Mouse (Mus musculus): ENCODE results near the gene Gm14226.
"Not testable (repeated sequence)": the region's sequence is repeated elsewhere in the genome, so short reads cannot be mapped to it uniquely, and the experiment has no call there.

Gm14226 gene

DNA sequence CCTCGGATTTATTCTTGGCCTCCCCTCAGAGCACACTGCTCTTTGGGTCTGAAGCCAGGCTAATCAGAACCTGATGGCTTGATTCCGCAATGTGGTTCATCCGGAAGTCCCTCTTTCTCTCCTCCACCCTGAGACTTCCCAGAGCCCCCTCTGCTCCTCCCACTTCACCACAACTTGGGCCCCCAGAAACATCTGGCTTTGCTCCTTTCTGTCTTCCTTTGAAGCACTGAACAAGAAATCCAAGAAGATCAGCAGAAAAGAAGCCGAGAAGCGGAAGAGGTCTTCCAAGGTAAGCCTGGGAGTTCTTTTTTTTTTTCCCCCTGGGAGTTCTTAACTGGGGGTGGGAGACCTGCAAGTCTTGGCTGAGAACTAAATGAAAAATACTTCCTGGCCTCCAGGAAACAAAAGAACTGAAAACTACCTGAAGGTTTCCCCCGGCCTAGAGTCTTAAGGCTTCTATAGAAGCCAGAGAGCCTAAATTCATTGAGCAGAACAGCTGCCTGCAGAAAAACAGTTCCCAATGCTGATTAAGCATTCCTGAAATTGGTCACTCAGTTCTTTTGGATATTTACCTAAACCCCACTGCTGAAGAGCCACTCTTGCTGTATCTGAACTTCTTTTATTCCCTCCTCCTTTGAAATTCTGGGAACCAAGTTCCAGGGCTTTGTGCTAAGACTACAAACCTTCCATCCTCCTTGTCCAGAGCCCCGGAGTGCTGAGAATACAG, 29.5 kb downstream of the Gm14226 start:
- no peak for DNase-seq (ENCODE audit: low read depth, low spot score)

DNA sequence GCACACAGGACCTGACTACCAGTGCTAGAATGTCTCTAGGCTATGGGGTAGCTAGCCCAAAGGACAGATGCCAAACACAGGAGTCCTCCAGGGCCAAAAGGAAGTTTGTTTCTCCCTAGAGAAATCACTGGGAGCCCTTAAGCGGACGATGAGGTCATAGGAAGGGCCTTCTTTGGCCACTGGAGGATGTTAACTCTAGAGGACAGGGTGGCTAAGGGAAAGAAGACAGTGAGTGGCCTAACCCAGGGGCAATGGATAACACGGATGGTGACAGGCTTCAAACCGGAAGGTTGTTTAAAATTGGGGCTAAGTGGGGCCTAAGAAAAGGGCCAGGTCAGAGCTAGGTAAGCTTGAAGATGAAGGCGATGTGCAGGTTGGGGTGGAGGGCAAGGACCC, 32.0 kb downstream of the Gm14226 start:
- no peak for DNase-seq (ENCODE audit: low read depth, low spot score)

DNA sequence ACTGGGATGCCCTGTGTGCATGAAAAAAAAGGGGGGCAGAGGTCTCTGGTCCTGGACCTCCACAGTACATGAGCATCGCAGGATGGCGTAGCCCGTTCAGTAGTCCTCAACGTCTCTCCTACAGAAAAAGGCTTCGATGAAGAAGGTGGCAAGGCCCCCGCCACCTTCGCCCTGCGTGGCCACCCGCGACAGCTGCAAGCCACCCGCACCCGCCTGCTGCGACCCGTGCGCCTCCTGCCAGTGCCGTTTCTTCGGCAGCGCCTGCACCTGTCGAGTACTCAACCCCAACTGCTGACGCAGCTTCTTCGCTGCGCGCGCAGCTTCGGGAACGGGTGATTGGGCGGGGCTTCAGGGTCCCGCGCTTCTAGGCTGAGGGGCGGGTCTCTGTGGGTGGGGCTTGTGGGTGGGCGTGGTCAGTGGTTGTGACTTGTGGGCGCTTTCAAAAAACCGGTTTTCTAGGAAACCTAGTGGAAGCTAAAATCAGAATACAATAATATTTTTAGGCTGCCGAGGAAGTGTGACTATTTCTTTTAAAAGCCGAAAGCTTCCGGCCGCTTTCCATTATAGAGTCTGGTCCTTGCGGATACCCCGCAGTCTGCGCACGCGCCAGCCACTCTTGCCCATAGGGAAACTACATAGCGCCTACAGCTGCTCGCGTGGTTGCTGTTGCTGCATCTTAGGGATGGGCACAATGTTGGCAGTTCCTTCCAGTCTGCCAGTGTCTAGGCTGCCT, 32.6 kb downstream of the Gm14226 start:
- peak; percentile 94 for DNase-seq (ENCODE audit: low read depth, low spot score)

DNA sequence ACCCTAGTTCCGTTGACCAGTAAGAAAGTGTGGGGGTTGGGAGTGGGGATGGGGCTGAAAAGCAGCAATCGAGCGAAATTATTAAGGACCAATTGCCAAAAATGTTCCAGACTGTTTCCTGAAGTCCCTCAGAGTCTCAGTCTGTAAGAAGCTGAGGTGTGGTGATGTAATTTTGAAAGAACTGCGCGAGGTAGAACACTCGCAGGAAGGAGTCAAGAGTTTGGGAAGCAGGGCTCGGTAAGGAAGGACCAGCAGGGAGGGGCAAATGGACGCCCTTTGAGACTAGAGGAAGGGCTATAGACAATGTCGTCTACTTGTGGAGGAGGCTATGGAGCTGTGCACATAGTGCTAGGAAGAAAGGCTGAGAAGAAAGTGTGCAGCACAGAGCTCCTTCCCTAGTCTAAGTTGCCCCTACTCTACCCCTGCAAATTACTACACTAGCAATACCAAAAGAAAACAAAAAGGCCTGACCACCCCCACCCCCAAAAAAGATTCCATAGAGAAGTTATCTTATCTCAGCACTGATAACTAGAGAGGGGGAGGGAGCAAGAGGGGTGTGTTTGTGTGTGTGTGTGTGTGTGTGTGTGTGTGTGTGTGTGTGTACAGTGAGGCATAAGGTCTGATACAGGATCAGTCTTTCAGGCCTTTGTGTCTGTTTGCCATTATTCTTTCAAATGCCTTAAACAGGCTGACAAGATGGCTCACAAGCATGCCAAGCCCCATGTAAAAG, 33.7 kb downstream of the Gm14226 start:
- peak; percentile 54 for DNase-seq (ENCODE audit: low read depth, low spot score)

DNA sequence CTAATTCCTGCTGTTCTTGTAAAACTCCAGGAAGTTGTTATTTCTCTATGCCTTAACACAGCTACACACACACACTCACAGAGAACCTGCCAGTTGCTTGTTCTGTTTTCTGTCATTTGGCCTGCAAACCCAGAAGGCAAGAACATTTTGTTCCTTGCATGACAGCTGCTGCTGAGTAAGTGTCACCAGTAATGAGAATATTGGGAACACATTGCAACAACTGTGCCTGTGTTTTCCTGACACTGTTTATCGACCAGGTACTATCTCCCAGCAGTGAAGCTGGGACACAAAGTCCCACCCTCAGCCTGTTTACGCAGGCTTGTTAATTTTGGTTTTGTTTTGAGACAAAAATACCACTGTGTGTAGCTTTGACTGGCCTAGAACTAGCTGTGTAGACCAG, 34.6 kb downstream of the Gm14226 start:
- DNase-seq (ENCODE audit: low read depth, low spot score), result no peak

DNA sequence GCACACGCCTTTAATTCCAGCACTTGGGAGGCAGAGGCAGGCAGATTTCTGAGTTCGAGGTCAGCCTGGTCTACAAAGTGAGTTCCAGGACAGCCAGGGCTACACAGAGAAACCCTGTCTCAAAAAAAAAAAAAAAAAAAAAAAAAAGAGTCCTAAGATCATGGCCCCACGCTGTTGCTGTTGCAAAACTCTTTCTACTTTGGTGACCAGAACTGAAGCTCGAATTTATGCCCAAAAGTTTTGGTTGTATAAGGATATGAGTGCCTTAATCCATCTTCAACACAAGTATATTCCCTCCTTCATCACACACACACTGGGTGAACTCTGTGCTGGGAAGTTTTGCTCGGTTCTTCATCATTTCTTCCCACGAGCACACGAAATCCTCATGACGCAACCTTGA, 35.4 kb downstream of the Gm14226 start:
- DNase-seq (ENCODE audit: low read depth, low spot score), result not testable (repeated sequence)

DNA sequence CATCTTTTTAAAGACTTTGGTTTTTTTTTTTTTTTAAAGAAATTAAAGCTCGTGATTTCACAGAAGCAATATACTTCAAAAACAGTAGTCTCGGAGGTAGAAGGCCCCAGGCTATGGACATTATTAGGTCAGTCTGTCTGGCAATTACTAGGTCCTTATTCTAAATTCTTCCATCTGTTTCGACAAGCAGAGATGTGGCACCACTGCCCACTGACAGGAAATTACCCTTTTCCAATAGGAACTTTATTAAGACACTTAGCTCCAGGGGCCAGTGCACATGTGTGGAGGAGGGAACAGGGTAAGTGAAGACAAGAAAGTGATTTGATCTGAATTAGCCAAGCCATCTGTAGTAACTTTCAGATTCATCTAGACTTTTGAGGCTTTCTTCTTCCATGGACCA, 36.6 kb downstream of the Gm14226 start:
- DNase-seq (ENCODE audit: low read depth, low spot score), result no peak

DNA sequence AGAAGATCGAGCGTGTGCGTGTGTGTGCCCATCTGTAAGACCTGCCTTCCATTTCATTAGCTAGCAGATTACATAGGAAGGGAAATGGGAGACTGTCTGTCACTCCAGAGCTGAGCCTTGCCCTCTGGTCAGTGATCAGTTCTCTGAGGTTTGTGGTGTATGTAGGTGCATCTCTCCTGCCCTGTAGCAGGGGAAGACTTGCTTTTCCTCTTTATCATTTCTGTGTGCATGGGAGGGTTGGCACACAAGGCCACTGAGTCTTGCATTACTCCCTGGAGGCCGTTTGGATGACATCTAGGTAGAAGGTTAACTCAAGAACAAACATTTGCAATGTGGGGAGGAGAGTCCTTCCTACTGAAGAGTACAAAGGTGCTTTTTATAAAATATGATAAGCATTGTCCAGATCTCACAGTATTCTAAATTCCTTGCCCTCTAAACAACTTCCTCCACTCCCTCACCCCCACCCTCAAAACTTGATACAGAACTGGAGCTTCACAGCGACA, 38.1 kb downstream of the Gm14226 start:
- no peak for DNase-seq (ENCODE audit: low read depth, low spot score)

DNA sequence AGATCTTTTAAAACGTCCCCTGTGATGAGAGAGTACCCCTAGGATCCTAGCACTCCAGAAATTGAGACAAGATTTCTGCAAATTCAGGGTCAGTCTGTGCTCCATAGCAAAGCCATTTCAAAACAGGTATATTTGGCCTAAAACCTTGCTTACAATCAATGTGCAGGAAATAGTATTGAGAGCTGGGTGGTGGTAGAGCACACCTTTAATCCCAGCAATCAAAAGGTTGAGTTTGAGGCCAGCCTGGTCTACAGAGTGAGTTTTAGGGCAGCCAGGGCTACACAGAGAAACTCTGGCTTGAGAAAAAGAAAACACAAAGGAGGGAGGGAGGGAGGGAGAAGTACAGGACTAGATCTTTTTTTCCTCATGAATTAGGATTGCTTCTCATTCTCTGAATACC, 39.3 kb downstream of the Gm14226 start:
- no peak for DNase-seq (ENCODE audit: low read depth, low spot score)

DNA sequence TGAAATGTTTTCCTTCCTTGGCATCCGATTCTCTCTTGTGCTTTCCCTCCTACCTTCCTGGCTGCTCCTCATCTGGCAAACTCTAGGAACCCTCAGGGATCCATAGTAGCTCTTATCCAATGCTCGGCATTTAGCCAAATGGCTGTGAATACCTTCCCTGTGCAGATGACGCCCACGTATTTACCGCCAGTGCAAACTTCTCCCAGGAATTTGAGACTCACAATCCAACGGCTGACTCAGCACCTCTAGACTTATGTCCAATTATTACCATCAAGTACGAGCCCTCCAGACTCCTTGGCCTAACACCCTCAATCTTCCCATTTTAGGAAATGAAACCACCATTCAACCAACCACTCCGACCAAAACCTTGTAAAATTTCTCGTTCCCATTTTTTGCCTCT, 53.0 kb downstream of the Gm14226 start:
- peak; percentile 37 for DNase-seq (ENCODE audit: low read depth, low spot score)

DNA sequence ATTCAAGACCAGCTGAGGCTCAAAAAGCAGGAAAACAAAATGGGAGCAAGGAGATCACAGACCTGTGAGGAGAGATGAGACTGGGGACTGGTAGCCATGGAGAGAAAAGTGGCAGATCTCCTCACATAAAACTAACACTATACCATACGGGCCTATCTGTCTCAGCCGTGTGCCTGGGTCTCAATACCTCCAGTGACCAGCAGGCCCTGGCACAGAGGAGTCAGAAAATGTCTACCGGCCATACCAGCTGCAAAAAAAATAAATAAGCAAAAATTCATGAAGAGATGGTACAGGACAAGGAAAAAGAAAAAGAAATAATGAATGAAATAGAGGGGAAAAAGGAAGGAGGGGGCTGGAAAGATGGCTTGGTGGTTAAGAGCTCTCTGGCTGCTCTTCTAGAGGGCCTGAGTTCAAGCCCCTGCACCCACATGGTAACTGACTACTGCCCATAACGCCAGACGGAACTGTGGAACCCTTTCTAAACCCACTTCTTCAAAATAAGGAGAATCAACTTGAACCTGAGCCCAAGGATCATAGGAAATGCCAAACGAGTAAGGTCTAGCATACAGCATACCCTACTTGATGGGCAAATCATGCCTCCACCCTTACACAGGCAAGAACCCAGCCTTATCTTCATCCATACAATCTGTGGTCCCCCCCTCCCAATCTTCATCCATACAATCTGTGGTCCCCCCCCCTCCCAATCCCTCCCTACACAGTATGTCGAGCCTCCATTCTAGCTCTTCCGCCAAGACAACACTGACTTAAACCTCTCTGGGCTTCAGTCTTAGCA, 54.5 kb downstream of the Gm14226 start:
- no peak for DNase-seq (ENCODE audit: low read depth, low spot score)

DNA sequence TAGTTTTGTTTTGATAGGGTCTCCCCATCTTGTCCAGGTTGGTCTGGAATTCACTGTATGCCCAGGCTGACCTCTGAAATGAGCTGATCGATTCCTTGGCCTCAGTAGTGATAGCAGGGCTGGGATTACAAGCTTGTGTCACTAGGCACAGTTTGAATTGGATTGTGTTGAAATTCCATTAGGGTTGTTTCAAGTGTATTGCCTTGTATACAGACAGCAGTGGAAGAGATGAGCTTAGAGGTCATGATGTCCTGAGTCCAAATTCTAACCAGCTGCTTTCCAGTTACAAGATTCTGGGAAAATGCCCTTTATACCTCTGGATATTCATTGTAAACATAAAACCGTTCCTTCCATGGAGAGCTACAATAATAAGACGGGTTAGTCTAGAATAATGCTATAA, 55.3 kb downstream of the Gm14226 start:
- DNase-seq (ENCODE audit: low read depth, low spot score), result no peak

DNA sequence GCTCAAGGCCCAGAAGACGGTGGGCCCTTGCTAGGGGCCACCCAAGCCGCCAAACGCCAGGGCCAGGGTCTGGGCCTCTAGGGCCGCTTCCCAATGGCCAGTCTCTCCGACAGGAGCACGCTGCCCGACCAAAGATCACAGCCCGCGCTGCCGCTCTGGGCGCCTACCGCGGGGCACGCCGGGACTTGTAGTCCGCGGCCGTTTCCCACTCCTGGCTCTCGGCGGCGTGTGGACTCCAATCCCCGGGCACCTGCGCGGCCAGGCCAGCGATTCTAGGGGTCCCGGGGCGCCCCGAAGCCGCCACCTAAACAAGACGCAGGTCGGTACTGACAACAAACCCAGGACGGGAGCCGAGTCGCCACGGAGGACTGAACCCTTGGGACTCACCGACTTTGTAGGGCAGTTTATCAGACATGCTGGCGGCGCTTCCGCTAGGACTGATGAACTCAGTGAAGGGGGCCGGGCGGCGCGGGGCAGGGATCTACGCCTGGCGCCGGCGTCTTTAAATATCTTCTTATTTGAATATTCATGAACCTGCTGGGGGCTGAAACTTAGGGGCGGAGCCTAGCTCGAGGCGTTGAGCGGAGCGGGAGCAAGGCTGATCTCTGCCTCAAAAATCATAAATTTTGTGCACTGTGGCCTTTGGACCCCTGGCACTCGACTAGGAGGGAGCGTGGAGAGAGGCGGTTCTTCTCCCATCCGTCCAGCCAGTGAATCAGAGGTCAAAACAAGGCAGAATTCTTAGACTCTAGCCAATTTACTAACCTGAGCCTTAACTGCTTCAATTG, 56.1 kb downstream of the Gm14226 start, which contains the start of gene Ahcy:
Ahcy (minus strand) TSS at position 520 of the 788 bp plus-strand sequence.
- DNase-seq (ENCODE audit: low read depth, low spot score), result peak; percentile 93

DNA sequence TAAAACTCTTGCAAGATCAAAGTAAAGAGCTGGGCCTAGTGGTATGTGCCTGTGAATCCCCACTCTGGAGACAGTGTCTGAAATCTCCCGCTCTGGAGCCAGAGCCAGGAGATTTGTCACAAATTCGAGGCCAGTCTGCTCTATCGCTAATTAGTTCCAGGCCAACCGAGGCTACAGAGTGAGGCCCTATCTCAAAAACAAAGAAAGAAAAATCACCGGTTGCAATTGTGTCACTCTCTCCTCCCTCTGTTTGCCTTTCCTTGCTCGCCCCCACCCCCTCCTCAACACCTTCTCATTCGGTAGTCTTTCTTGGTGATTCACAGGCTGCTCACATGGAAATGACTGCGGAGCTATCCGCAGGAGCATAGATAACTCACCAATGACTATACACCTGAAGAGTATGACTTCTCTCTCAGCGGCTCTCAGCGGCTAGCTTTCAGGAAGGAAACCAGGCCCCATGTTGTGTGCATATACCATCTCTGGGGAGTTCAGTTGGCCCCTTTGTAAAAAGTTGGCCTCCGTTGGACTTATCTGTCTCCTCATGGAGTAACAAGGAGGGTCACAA, 56.8 kb downstream of the Gm14226 start:
- no peak for DNase-seq (ENCODE audit: low read depth, low spot score)

DNA sequence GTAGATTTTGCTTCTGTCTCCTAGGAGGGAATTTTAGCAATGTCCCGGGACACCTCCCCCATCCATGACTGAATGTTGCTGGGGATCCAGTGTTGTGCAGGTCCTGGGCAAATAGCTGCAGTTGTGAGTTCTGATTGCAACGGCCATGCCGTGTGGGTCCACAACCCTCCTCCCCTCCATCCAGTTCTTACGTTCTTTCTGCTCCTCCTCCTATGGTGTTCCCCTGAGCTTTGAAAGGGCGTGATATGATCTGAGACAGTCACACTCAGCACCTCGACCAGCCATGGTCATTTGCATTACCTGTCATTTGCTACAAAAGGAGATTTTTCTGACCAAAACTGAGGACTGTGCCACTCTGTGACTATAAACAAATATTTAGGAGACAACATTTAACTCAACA, 57.6 kb downstream of the Gm14226 start:
- no peak for DNase-seq (ENCODE audit: low read depth, low spot score)
